Mouse (Mus musculus) midbrain, embryonic 12.5 days (tissue): ENCODE results near the gene Col4a2. TPM values are rescaled to one million over a fixed set of nuclear protein-coding genes. Genes with fewer than 3 reads are reported as not detected.

Source experiments
- ATAC-seq: fragments of 200-750 bp; cut with Nextera tagmentation; 2 replicates; pipeline ENCODE4 v1.8.0; 2017; ENCODE audit warnings: low read depth, moderate TSS enrichment, moderate library complexity; ENCODE audit not compliant: low FRiP score
- H3K27ac ChIP-seq: fragments of 300-500 bp; sonication (generic); replicated peaks from 2 replicates; pipeline ENCODE4 v1.5.1; 2016; ENCODE audit warnings: mild to moderate bottlenecking
- H3K27me3 ChIP-seq: fragments of 300-500 bp; sonication (generic); 2 replicates; pipeline ENCODE4 v1.6.1; 2016; ENCODE audit warnings: mild to moderate bottlenecking
- H3K36me3 ChIP-seq: fragments of 300-500 bp; sonication (generic); 2 replicates; pipeline ENCODE4 v1.6.1; 2016
- H3K4me1 ChIP-seq: fragments of 300-500 bp; sonication (generic); 2 replicates; pipeline ENCODE4 v1.6.1; 2016
- H3K4me2 ChIP-seq: fragments of 300-500 bp; sonication (generic); replicated peaks from 2 replicates; pipeline ENCODE4 v1.6.1; 2016; ENCODE audit warnings: mild to moderate bottlenecking, moderate library complexity
- H3K4me3 ChIP-seq: fragments of 300-500 bp; sonication (generic); 2 replicates; pipeline ENCODE4 v1.5.1; 2016; ENCODE audit warnings: mild to moderate bottlenecking
- H3K9ac ChIP-seq: fragments of 300-500 bp; sonication (generic); replicated peaks from 2 replicates; pipeline ENCODE4 v1.6.1; 2016; ENCODE audit warnings: mild to moderate bottlenecking, moderate library complexity
- H3K9me3 ChIP-seq: fragments of 300-500 bp; sonication (generic); 2 replicates; pipeline ENCODE4 v1.6.1; 2016; ENCODE audit warnings: mild to moderate bottlenecking
- WGBS: fragments of 180-500 bp; shearing (Covaris S2); methylation state at CpG from one replicate; pipeline ENCODE4 v1.1.7; 2016; 5-methylcytosine and 5-hydroxymethylcytosine counted together
- polyA plus RNA-seq: library from polyadenylated mRNA; unstranded; fragments of >200 nt; fragmentation: Nextera tagmentation; extraction: Ambion mirVana; gene quantifications from 2 replicates; pipeline ENCODE4 v1.2.1, GENCODE M21; 2016

The Col4a2 gene
- polyA plus RNA-seq, 1 experiment from 2014 or later, result 82.0 TPM

GRCm38 (mm10) chr8:11279296-11279826 lies 33.2 kb upstream of the Col4a2 start:
- H3K4me1 ChIP-seq, result peaks cover 23% of the 10 kb centered on the region
- 65% methylated on average over 20 of the region's 20 CpGs for WGBS

GRCm38 (mm10) chr8:11280721-11281268 lies 31.8 kb upstream of the Col4a2 start:
- Histone ChIP-seq H3K4me1 (peaks cover 23% of the 10 kb centered on the region), H3K9me3 (no peaks in the 10 kb centered on the region), H3K4me3 (no peak overlapping the region), H3K27ac (no peak overlapping the region), H3K36me3 (no peaks in the 10 kb centered on the region), H3K4me2 (no peak overlapping the region), H3K9ac (no peak overlapping the region), H3K27me3 (peaks cover 3% of the 10 kb centered on the region; the same call in 1 of the 2 replicates)
- 65% methylated on average over 10 of the region's 10 CpGs for WGBS
- no peak for ATAC-seq

More at GRCm38 (mm10) chr8:11279296-11279826, 33.2 kb upstream of the Col4a2 start:
- Histone ChIP-seq H3K4me2 (0 out of 2 replicates have a peak overlapping the region, but pooled peaks have one; percentile 5), H3K4me3 (no peak overlapping the region), H3K27me3 (peaks cover 3% of the 10 kb centered on the region; the same call in 1 of the 2 replicates), H3K36me3 (no peaks in the 10 kb centered on the region), H3K9ac (no peak overlapping the region), H3K27ac (no peak overlapping the region), H3K9me3 (no peaks in the 10 kb centered on the region)
- ATAC-seq, result no peak

- ATAC-seq, result no peak
- Histone ChIP-seq H3K4me2 (no peak overlapping the region), H3K4me3 (no peak overlapping the region), H3K9me3 (no peaks in the 10 kb centered on the region), H3K27ac (no peak overlapping the region), H3K36me3 (no peaks in the 10 kb centered on the region), H3K9ac (no peak overlapping the region), H3K4me1 (peaks cover 23% of the 10 kb centered on the region), H3K27me3 (peaks cover 5% of the 10 kb centered on the region)
- 83% methylated on average over 10 of the region's 10 CpGs for WGBS
Observed at GRCm38 (mm10) chr8:11282139-11282538, 30.5 kb upstream of the Col4a2 start.

GRCm38 (mm10) chr8:11282696-11283095 lies 29.9 kb upstream of the Col4a2 start:
- ATAC-seq, result no peak
- WGBS, result 76% methylated on average over 7 of the region's 7 CpGs

GRCm38 (mm10) chr8:11283217-11283616 lies 29.4 kb upstream of the Col4a2 start:
- H3K27ac ChIP-seq, result 0 out of 2 replicates have a peak overlapping the region, but pooled peaks have one; percentile 20
- no peak overlapping the region for H3K4me2 ChIP-seq
- 46% methylated on average over 10 of the region's 10 CpGs for WGBS
- H3K27me3 ChIP-seq, result peaks cover 9% of the 10 kb centered on the region
- no peak overlapping the region for H3K4me3 ChIP-seq
- H3K9me3 ChIP-seq, result no peaks in the 10 kb centered on the region
- no peaks in the 10 kb centered on the region for H3K36me3 ChIP-seq
- ATAC-seq, result no peak
- H3K9ac ChIP-seq, result no peak overlapping the region
- H3K4me1 ChIP-seq, result peaks cover 19% of the 10 kb centered on the region

More at GRCm38 (mm10) chr8:11282696-11283095, 29.9 kb upstream of the Col4a2 start:
- H3K4me1 ChIP-seq, result peaks cover 23% of the 10 kb centered on the region
- no peak overlapping the region for H3K4me2 ChIP-seq
- H3K27ac ChIP-seq, result no peak overlapping the region
- no peaks in the 10 kb centered on the region for H3K36me3 ChIP-seq
- peaks cover 9% of the 10 kb centered on the region for H3K27me3 ChIP-seq
- no peak overlapping the region for H3K9ac ChIP-seq
- H3K4me3 ChIP-seq, result no peak overlapping the region
- H3K9me3 ChIP-seq, result no peaks in the 10 kb centered on the region

- ATAC-seq, result no peak
- Histone ChIP-seq H3K4me1 (peaks cover 7% of the 10 kb centered on the region), H3K27ac (no peak overlapping the region), H3K9me3 (no peaks in the 10 kb centered on the region), H3K27me3 (peaks cover 14% of the 10 kb centered on the region), H3K4me3 (no peak overlapping the region), H3K4me2 (no peak overlapping the region), H3K36me3 (no peaks in the 10 kb centered on the region), H3K9ac (no peak overlapping the region)
- WGBS, result 78% methylated on average over 4 of the region's 4 CpGs
Observed at GRCm38 (mm10) chr8:11285437-11285836, 27.2 kb upstream of the Col4a2 start.

- no peak overlapping the region for H3K9ac ChIP-seq
- ATAC-seq, result no peak
- peaks cover 12% of the 10 kb centered on the region for H3K27me3 ChIP-seq
- H3K27ac ChIP-seq, result no peak overlapping the region
- H3K4me3 ChIP-seq, result no peak overlapping the region
- H3K9me3 ChIP-seq, result no peaks in the 10 kb centered on the region
- no peak overlapping the region for H3K4me2 ChIP-seq
- H3K4me1 ChIP-seq, result peaks cover 13% of the 10 kb centered on the region
- no peaks in the 10 kb centered on the region for H3K36me3 ChIP-seq
- 66% methylated on average over 3 of the region's 3 CpGs for WGBS
Observed at GRCm38 (mm10) chr8:11287139-11287538, 25.5 kb upstream of the Col4a2 start.

GRCm38 (mm10) chr8:11288286-11288685 lies 24.3 kb upstream of the Col4a2 start:
- H3K36me3 ChIP-seq, result no peaks in the 10 kb centered on the region
- no peak for ATAC-seq
- H3K4me1 ChIP-seq, result peaks cover 8% of the 10 kb centered on the region
- no peak overlapping the region for H3K27ac ChIP-seq
- peaks cover 12% of the 10 kb centered on the region for H3K27me3 ChIP-seq
- H3K4me2 ChIP-seq, result no peak overlapping the region
- WGBS, result 72% methylated on average over 6 of the region's 6 CpGs
- no peaks in the 10 kb centered on the region for H3K9me3 ChIP-seq
- H3K4me3 ChIP-seq, result no peak overlapping the region
- H3K9ac ChIP-seq, result no peak overlapping the region

- WGBS, result 15% methylated on average over 1 of the region's 1 CpGs
- no peak overlapping the region for H3K9ac ChIP-seq
- H3K36me3 ChIP-seq, result no peaks in the 10 kb centered on the region
- H3K4me1 ChIP-seq, result peaks cover 6% of the 10 kb centered on the region; the same call in 1 of the 2 replicates
- no peaks in the 10 kb centered on the region for H3K9me3 ChIP-seq
- no peak overlapping the region for H3K4me2 ChIP-seq
- no peak for ATAC-seq
- H3K27ac ChIP-seq, result no peak overlapping the region
- peaks cover 12% of the 10 kb centered on the region for H3K27me3 ChIP-seq
- H3K4me3 ChIP-seq, result no peak overlapping the region
Observed at GRCm38 (mm10) chr8:11290533-11290932, 22.1 kb upstream of the Col4a2 start.

GRCm38 (mm10) chr8:11292611-11293010 lies 20.0 kb upstream of the Col4a2 start:
- peaks cover 6% of the 10 kb centered on the region; the same call in 1 of the 2 replicates for H3K4me1 ChIP-seq

GRCm38 (mm10) chr8:11296282-11296943 lies 16.2 kb upstream of the Col4a2 start:
- no peaks in the 10 kb centered on the region for H3K27me3 ChIP-seq
- no peak overlapping the region for H3K9ac ChIP-seq
- H3K9me3 ChIP-seq, result no peaks in the 10 kb centered on the region
- no peaks in the 10 kb centered on the region for H3K36me3 ChIP-seq
- no peak overlapping the region for H3K27ac ChIP-seq
- no peak for ATAC-seq
- 86% methylated on average over 10 of the region's 10 CpGs for WGBS
- no peak overlapping the region for H3K4me2 ChIP-seq
- no peak overlapping the region for H3K4me3 ChIP-seq
- no peaks in the 10 kb centered on the region for H3K4me1 ChIP-seq

More at GRCm38 (mm10) chr8:11292611-11293010, 20.0 kb upstream of the Col4a2 start:
- Histone ChIP-seq H3K4me3 (no peak overlapping the region), H3K27me3 (peaks cover 6% of the 10 kb centered on the region), H3K4me2 (no peak overlapping the region), H3K36me3 (no peaks in the 10 kb centered on the region), H3K9me3 (no peaks in the 10 kb centered on the region), H3K9ac (no peak overlapping the region), H3K27ac (no peak overlapping the region)
- no peak for ATAC-seq
- WGBS, result 63% methylated on average over 3 of the region's 3 CpGs

- WGBS, result 88% methylated on average over 8 of the region's 8 CpGs
- Histone ChIP-seq H3K4me2 (no peak overlapping the region), H3K4me3 (no peak overlapping the region), H3K9ac (no peak overlapping the region), H3K36me3 (no peaks in the 10 kb centered on the region), H3K9me3 (no peaks in the 10 kb centered on the region), H3K4me1 (no peaks in the 10 kb centered on the region), H3K27ac (no peak overlapping the region), H3K27me3 (no peaks in the 10 kb centered on the region)
- no peak for ATAC-seq
Observed at GRCm38 (mm10) chr8:11297141-11297838, 15.3 kb upstream of the Col4a2 start.
